Mouse (Mus musculus): ENCODE measurements around the gene Peli1. TPM values are rescaled to one million over a fixed set of nuclear protein-coding genes. Genes with fewer than 3 reads are reported as not detected.

The Peli1 gene
- polyA plus RNA-seq, 1 experiment: not detected

GRCm38 (mm10) chr11:21102273-21103005 lies 11.3 kb downstream of the Peli1 start:
- TF ChIP-seq CTCF (IDR thresholded peaks at IDR 0.05; ENCODE audit: insufficient read depth, low read depth, low read length): no peak
- TF ChIP-seq POLR2A (IDR thresholded peaks at IDR 0.05; ENCODE audit: insufficient read depth, low read depth, low read length): no peak
- no peak overlapping the region for H3K27ac ChIP-seq (ENCODE audit: insufficient read depth, low read depth, low read length)
- no peak overlapping the region for H3K4me3 ChIP-seq (ENCODE audit: insufficient read depth, low read depth, low read length)
- 81% methylated on average over 6 of the region's 6 CpGs for WGBS
- H3K4me1 ChIP-seq (ENCODE audit: control insufficient read depth, insufficient read depth, low read length): peaks cover 5% of the 10 kb centered on the region; the same call in 1 of the 2 replicates

GRCm38 (mm10) chr11:21103186-21103585 lies 12.1 kb downstream of the Peli1 start:
- 69% methylated on average over 2 of the region's 2 CpGs for WGBS
- H3K4me1 ChIP-seq (ENCODE audit: control insufficient read depth, insufficient read depth, low read length): peaks cover 5% of the 10 kb centered on the region; the same call in 1 of the 2 replicates
- H3K27ac ChIP-seq (ENCODE audit: insufficient read depth, low read depth, low read length): no peak overlapping the region
- TF ChIP-seq POLR2A (IDR thresholded peaks at IDR 0.05; ENCODE audit: insufficient read depth, low read depth, low read length): no peak
- TF ChIP-seq CTCF (IDR thresholded peaks at IDR 0.05; ENCODE audit: insufficient read depth, low read depth, low read length): no peak
- H3K4me3 ChIP-seq (ENCODE audit: insufficient read depth, low read depth, low read length): no peak overlapping the region

GRCm38 (mm10) chr11:21105393-21105792 lies 14.3 kb downstream of the Peli1 start:
- Histone ChIP-seq H3K27ac (ENCODE audit: insufficient read depth, low read depth, low read length) (no peak overlapping the region), H3K4me3 (ENCODE audit: insufficient read depth, low read depth, low read length) (no peak overlapping the region), H3K4me1 (ENCODE audit: control insufficient read depth, insufficient read depth, low read length) (peaks cover 5% of the 10 kb centered on the region; the same call in 1 of the 2 replicates)
- WGBS: 95% methylated on average over 1 of the region's 1 CpGs
- TF ChIP-seq POLR2A (IDR thresholded peaks at IDR 0.05; ENCODE audit: insufficient read depth, low read depth, low read length): no peak
- TF ChIP-seq CTCF (IDR thresholded peaks at IDR 0.05; ENCODE audit: insufficient read depth, low read depth, low read length): no peak

- 98% methylated on average over 1 of the region's 1 CpGs for WGBS
- TF ChIP-seq POLR2A (IDR thresholded peaks at IDR 0.05; ENCODE audit: insufficient read depth, low read depth, low read length) (no peak), CTCF (IDR thresholded peaks at IDR 0.05; ENCODE audit: insufficient read depth, low read depth, low read length) (no peak)
Observed at GRCm38 (mm10) chr11:21107120-21107519, 16.0 kb downstream of the Peli1 start.

GRCm38 (mm10) chr11:21109279-21109678 lies 18.2 kb downstream of the Peli1 start:
- Histone ChIP-seq H3K4me1 (ENCODE audit: control insufficient read depth, insufficient read depth, low read length) (peaks cover 5% of the 10 kb centered on the region; the same call in 1 of the 2 replicates), H3K27ac (ENCODE audit: insufficient read depth, low read depth, low read length) (no peak overlapping the region)
- 62% methylated on average over 2 of the region's 2 CpGs for WGBS

More at GRCm38 (mm10) chr11:21107120-21107519, 16.0 kb downstream of the Peli1 start:
- Histone ChIP-seq H3K4me3 (ENCODE audit: insufficient read depth, low read depth, low read length) (no peak overlapping the region), H3K27ac (ENCODE audit: insufficient read depth, low read depth, low read length) (no peak overlapping the region), H3K4me1 (ENCODE audit: control insufficient read depth, insufficient read depth, low read length) (peaks cover 5% of the 10 kb centered on the region; the same call in 1 of the 2 replicates)

GRCm38 (mm10) chr11:21114516-21114915 lies 23.4 kb downstream of the Peli1 start:
- TF ChIP-seq POLR2A (IDR thresholded peaks at IDR 0.05; ENCODE audit: insufficient read depth, low read depth, low read length) (no peak), CTCF (IDR thresholded peaks at IDR 0.05; ENCODE audit: insufficient read depth, low read depth, low read length) (no peak)
- H3K4me1 ChIP-seq (ENCODE audit: control insufficient read depth, insufficient read depth, low read length): no peaks in the 10 kb centered on the region
- no peak overlapping the region for H3K4me3 ChIP-seq (ENCODE audit: insufficient read depth, low read depth, low read length)
- H3K27ac ChIP-seq (ENCODE audit: insufficient read depth, low read depth, low read length): no peak overlapping the region
- 81% methylated on average over 2 of the region's 2 CpGs for WGBS

More at GRCm38 (mm10) chr11:21109279-21109678, 18.2 kb downstream of the Peli1 start:
- H3K4me3 ChIP-seq (ENCODE audit: insufficient read depth, low read depth, low read length): no peak overlapping the region
- no peak for TF ChIP-seq CTCF (IDR thresholded peaks at IDR 0.05; ENCODE audit: insufficient read depth, low read depth, low read length)
- no peak for TF ChIP-seq POLR2A (IDR thresholded peaks at IDR 0.05; ENCODE audit: insufficient read depth, low read depth, low read length)

- TF ChIP-seq CTCF (IDR thresholded peaks at IDR 0.05; ENCODE audit: insufficient read depth, low read depth, low read length) (no peak), POLR2A (IDR thresholded peaks at IDR 0.05; ENCODE audit: insufficient read depth, low read depth, low read length) (no peak)
- no peak overlapping the region for H3K4me3 ChIP-seq (ENCODE audit: insufficient read depth, low read depth, low read length)
- H3K4me1 ChIP-seq (ENCODE audit: control insufficient read depth, insufficient read depth, low read length): no peaks in the 10 kb centered on the region
- H3K27ac ChIP-seq (ENCODE audit: insufficient read depth, low read depth, low read length): no peak overlapping the region
Observed at GRCm38 (mm10) chr11:21115804-21116203, 24.7 kb downstream of the Peli1 start.

- H3K4me3 ChIP-seq (ENCODE audit: insufficient read depth, low read depth, low read length): no peak overlapping the region
- H3K27ac ChIP-seq (ENCODE audit: insufficient read depth, low read depth, low read length): no peak overlapping the region
- no peak for TF ChIP-seq CTCF (IDR thresholded peaks at IDR 0.05; ENCODE audit: insufficient read depth, low read depth, low read length)
- TF ChIP-seq POLR2A (IDR thresholded peaks at IDR 0.05; ENCODE audit: insufficient read depth, low read depth, low read length): no peak
- 81% methylated on average over 3 of the region's 3 CpGs for WGBS
- H3K4me1 ChIP-seq (ENCODE audit: control insufficient read depth, insufficient read depth, low read length): no peaks in the 10 kb centered on the region
Observed at GRCm38 (mm10) chr11:21116623-21117295, 25.7 kb downstream of the Peli1 start.

GRCm38 (mm10) chr11:21121737-21122136 lies 30.6 kb downstream of the Peli1 start:
- H3K27ac ChIP-seq (ENCODE audit: insufficient read depth, low read depth, low read length): no peak overlapping the region
- TF ChIP-seq CTCF (IDR thresholded peaks at IDR 0.05; ENCODE audit: insufficient read depth, low read depth, low read length) (no peak), POLR2A (IDR thresholded peaks at IDR 0.05; ENCODE audit: insufficient read depth, low read depth, low read length) (no peak)
- H3K4me3 ChIP-seq (ENCODE audit: insufficient read depth, low read depth, low read length): no peak overlapping the region
- 94% methylated on average over 2 of the region's 2 CpGs for WGBS
- H3K4me1 ChIP-seq (ENCODE audit: control insufficient read depth, insufficient read depth, low read length): no peaks in the 10 kb centered on the region

Data from olfactory bulb, adult 2 months (tissue).